Mouse (Mus musculus): ENCODE data around the gene Oas1a.
"Not testable (repeated sequence)": the region's sequence is repeated elsewhere in the genome, so short reads cannot be mapped to it uniquely, and the experiment has no call there.

DNA sequence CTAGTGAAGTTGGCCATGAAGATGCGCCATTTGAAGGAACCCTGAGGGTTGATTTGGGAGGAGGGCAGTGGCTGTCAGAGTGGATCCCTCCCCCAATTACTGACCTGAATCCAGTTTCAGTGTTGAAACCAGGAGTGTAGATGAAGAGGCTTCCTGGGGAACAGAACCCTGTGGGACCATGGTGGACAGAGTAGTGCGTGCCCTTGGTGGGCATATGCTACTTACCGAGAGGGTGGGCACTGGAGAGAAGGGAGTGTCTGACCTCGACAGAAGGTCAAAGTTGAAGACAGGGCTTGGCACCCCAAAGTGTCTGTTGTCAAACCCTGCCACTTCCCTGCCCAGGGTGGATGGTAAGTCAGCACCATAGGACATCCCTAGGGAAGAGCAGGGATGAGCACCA is 13.5 kb downstream of the Oas1a start:
- not testable (repeated sequence) for TF ChIP-seq POLR2A (IDR thresholded peaks at IDR 0.05; ENCODE audit: control insufficient read depth, extremely low read depth, insufficient read depth, low read length, poor library complexity); CTCF (IDR thresholded peaks at IDR 0.05; ENCODE audit: borderline replicate concordance, control insufficient read depth, extremely low read depth, insufficient read depth, low read length, poor library complexity)
